Mouse (Mus musculus) ES-Bruce4 (cell line): ENCODE results near the gene Rwdd2a.

Experiments
- EP300 ChIP-seq: IDR thresholded peaks from 2 replicates; pipeline ENCODE4 v1.6.1; 2011; ENCODE audit warnings: low read depth, low read length; ENCODE audit not compliant: insufficient read depth
- POLR2A ChIP-seq: IDR thresholded peaks from one replicate; pipeline ENCODE4 v1.8.1; 2011; ENCODE audit warnings: low read length; ENCODE audit not compliant: insufficient read depth

DNA sequence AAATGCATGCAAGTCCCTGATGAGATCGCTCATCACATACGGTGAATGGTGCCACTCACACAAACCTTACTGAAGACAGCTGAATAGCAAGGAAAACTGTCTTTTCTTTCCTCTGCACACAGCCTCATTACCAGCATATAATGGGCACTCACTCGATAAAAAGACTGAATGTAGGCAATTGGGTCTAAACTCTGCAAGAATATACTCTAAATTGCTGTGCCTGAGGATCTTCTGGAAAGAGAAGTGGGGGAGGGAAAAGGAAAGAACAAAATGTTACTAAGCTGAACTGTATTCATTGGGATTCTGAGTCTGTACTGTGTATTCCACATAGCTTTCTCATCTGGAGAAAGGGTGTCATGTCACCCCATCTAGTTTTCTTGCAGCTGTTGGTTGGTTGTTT is 28.3 kb upstream of the Rwdd2a start:
- no peak for TF ChIP-seq POLR2A
- no peak for TF ChIP-seq EP300
